Mouse (Mus musculus) spleen, adult 2 months (tissue): Measurements from ENCODE around the gene Rhoc.

Experiments
- CTCF ChIP-seq: fragments of 200-500 bp; IDR thresholded peaks from 2 replicates; pipeline ENCODE4 v1.5.1; 2011; ENCODE audit warnings: mild to moderate bottlenecking, inconsistent platforms; ENCODE audit not compliant: insufficient read depth, insufficient read length, insufficient replicate concordance; ENCODE audit errors: extremely low read depth
- POLR2A ChIP-seq: fragments of 200-500 bp; IDR thresholded peaks from 2 replicates; pipeline ENCODE4 v1.6.1; 2011; ENCODE audit warnings: low read depth, low read length, inconsistent platforms

DNA sequence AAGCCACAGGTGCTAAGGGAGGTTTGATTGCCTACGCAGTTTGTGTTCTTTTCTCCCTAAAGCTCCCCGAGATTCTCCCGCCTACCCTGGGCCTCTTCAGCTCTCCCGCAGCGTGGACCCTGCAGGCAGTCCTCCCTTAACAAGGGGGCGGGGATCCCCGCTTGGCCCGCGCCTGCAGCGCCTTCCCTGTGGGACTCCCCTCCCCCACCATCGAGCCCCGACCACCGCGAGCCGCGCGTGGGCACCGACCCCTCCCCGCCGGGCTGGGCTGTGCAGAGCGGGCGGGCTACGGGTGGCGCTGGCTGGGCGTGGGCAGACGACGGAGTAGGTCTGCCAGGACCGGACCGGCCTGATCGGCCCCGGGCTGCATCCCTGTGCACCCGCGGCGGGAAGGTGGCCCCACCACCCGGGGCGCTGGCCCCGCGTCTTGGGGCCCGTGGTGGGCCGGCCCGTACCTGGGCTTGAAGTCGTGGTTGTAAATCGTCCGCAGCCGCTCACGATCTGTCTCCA, 29.4 kb downstream of the Rhoc start:
- TF ChIP-seq CTCF (no peak), POLR2A (no peak)
